Mouse (Mus musculus): ENCODE data around the gene B4galt7.
"Not testable (repeated sequence)": the region's sequence is repeated elsewhere in the genome, so short reads cannot be mapped to it uniquely, and the experiment has no call there.

GRCm38 (mm10) chr13:55640480-55640879, 40.8 kb downstream of the B4galt7 start:
- not testable (repeated sequence) for TF ChIP-seq POLR2A (IDR thresholded peaks at IDR 0.05; ENCODE audit: extremely low read depth, insufficient read depth, low read length)
- peak; percentile 88 for TF ChIP-seq CTCF (IDR thresholded peaks at IDR 0.05; ENCODE audit: low read depth, low read length)
